Mouse (Mus musculus): ENCODE measurements at regions not wholly inside any gene's neighbourhood (a gene's known extent, or its start where the extent isn't known, plus 50 kb on each side); places are given as distances from the start of the nearest gene placed in this dataset.

GRCm38 (mm10) chr3:104287900-104288299 lies 67.7 kb upstream of the Magi3 start:
- Histone ChIP-seq H3K36me3 (ENCODE audit: control insufficient read depth, insufficient read depth, low read length, poor library complexity, severe bottlenecking) (no peaks in the 10 kb centered on the region), H3K4me3 (ENCODE audit: insufficient read depth in 1 of 2, low read depth in 1 of 2, low read length in 2 of 2, poor library complexity in 1 of 2, severe bottlenecking in 1 of 2) (no peak overlapping the region), H3K9ac (ENCODE audit: insufficient read depth, low read depth, low read length, poor library complexity, severe bottlenecking) (no peak overlapping the region), H3K27ac (ENCODE audit: insufficient read depth, low read depth, low read length, poor library complexity, severe bottlenecking) (no peak overlapping the region), H3K9me3 (ENCODE audit: control insufficient read depth, insufficient read depth, low read depth, low read length) (no peaks in the 10 kb centered on the region), H3K4me1 (ENCODE audit: control insufficient read depth in 2 of 2, insufficient read depth in 2 of 2, low read length in 2 of 2, poor library complexity in 1 of 2) (no peaks in the 10 kb centered on the region)
- in situ Hi-C loops (cut with MboI; ENCODE audit: low sequenced_read_pairs in 2 of 2, unreplicated experiment in 2 of 2): no loop called here
- TF ChIP-seq CHD2 (IDR thresholded peaks at IDR 0.05; ENCODE audit: low read depth, low read length) (no peak), ZNF384 (IDR thresholded peaks at IDR 0.05; ENCODE audit: low read depth, low read length) (no peak), HCFC1 (IDR thresholded peaks at IDR 0.05; ENCODE audit: borderline replicate concordance, insufficient read depth, low read length) (no peak), MAFK (IDR thresholded peaks at IDR 0.05; ENCODE audit: insufficient read depth, low read depth, low read length) (no peak), ZC3H11A (IDR thresholded peaks at IDR 0.05; ENCODE audit: borderline replicate concordance, low read depth, low read length) (no peak)
- no peak for DNase-seq (ENCODE audit: low read depth, low spot score)

- TF ChIP-seq MAFK (IDR thresholded peaks at IDR 0.05; ENCODE audit: insufficient read depth, low read depth, low read length) (no peak), ZC3H11A (IDR thresholded peaks at IDR 0.05; ENCODE audit: borderline replicate concordance, low read depth, low read length) (no peak), CHD2 (IDR thresholded peaks at IDR 0.05; ENCODE audit: low read depth, low read length) (no peak), HCFC1 (IDR thresholded peaks at IDR 0.05; ENCODE audit: borderline replicate concordance, insufficient read depth, low read length) (no peak), ZNF384 (IDR thresholded peaks at IDR 0.05; ENCODE audit: low read depth, low read length) (no peak)
- H3K36me3 ChIP-seq (ENCODE audit: control insufficient read depth, insufficient read depth, low read length, poor library complexity, severe bottlenecking): no peaks in the 10 kb centered on the region
- no peak for DNase-seq (ENCODE audit: low read depth, low spot score)
- H3K9me3 ChIP-seq (ENCODE audit: control insufficient read depth, insufficient read depth, low read depth, low read length): no peaks in the 10 kb centered on the region
- no peaks in the 10 kb centered on the region for H3K4me1 ChIP-seq (ENCODE audit: control insufficient read depth in 2 of 2, insufficient read depth in 2 of 2, low read length in 2 of 2, poor library complexity in 1 of 2)
- H3K9ac ChIP-seq (ENCODE audit: insufficient read depth, low read depth, low read length, poor library complexity, severe bottlenecking): no peak overlapping the region
- no peak overlapping the region for H3K4me3 ChIP-seq (ENCODE audit: insufficient read depth in 1 of 2, low read depth in 1 of 2, low read length in 2 of 2, poor library complexity in 1 of 2, severe bottlenecking in 1 of 2)
- in situ Hi-C loops (cut with MboI; ENCODE audit: low sequenced_read_pairs in 2 of 2, unreplicated experiment in 2 of 2): no loop called here
- no peak overlapping the region for H3K27ac ChIP-seq (ENCODE audit: insufficient read depth, low read depth, low read length, poor library complexity, severe bottlenecking)
These were observed 64.8 kb upstream of the Magi3 start for GRCm38 (mm10) chr3:104284961-104285360.

- TF ChIP-seq ZNF384 (IDR thresholded peaks at IDR 0.05; ENCODE audit: low read depth, low read length) (no peak), MAFK (IDR thresholded peaks at IDR 0.05; ENCODE audit: insufficient read depth, low read depth, low read length) (no peak), ZC3H11A (IDR thresholded peaks at IDR 0.05; ENCODE audit: borderline replicate concordance, low read depth, low read length) (no peak), CHD2 (IDR thresholded peaks at IDR 0.05; ENCODE audit: low read depth, low read length) (no peak), HCFC1 (IDR thresholded peaks at IDR 0.05; ENCODE audit: borderline replicate concordance, insufficient read depth, low read length) (no peak)
- H3K9ac ChIP-seq (ENCODE audit: insufficient read depth, low read depth, low read length, poor library complexity, severe bottlenecking): no peak overlapping the region
- H3K4me3 ChIP-seq (ENCODE audit: insufficient read depth in 1 of 2, low read depth in 1 of 2, low read length in 2 of 2, poor library complexity in 1 of 2, severe bottlenecking in 1 of 2): no peak overlapping the region
- in situ Hi-C loops (cut with MboI; ENCODE audit: low sequenced_read_pairs in 2 of 2, unreplicated experiment in 2 of 2): no loop called here
- no peaks in the 10 kb centered on the region for H3K36me3 ChIP-seq (ENCODE audit: control insufficient read depth, insufficient read depth, low read length, poor library complexity, severe bottlenecking)
- no peaks in the 10 kb centered on the region for H3K4me1 ChIP-seq (ENCODE audit: control insufficient read depth in 2 of 2, insufficient read depth in 2 of 2, low read length in 2 of 2, poor library complexity in 1 of 2)
- H3K27ac ChIP-seq (ENCODE audit: insufficient read depth, low read depth, low read length, poor library complexity, severe bottlenecking): no peak overlapping the region
- DNase-seq (ENCODE audit: low read depth, low spot score): no peak
- no peaks in the 10 kb centered on the region for H3K9me3 ChIP-seq (ENCODE audit: control insufficient read depth, insufficient read depth, low read depth, low read length)
These were observed 63.7 kb upstream of the Magi3 start for GRCm38 (mm10) chr3:104283855-104284254.

GRCm38 (mm10) chr3:104279505-104279904 lies 59.3 kb upstream of the Magi3 start:
- H3K4me1 ChIP-seq (ENCODE audit: control insufficient read depth in 2 of 2, insufficient read depth in 2 of 2, low read length in 2 of 2, poor library complexity in 1 of 2): no peaks in the 10 kb centered on the region
- H3K27ac ChIP-seq (ENCODE audit: insufficient read depth, low read depth, low read length, poor library complexity, severe bottlenecking): no peak overlapping the region
- TF ChIP-seq MAFK (IDR thresholded peaks at IDR 0.05; ENCODE audit: insufficient read depth, low read depth, low read length) (no peak), HCFC1 (IDR thresholded peaks at IDR 0.05; ENCODE audit: borderline replicate concordance, insufficient read depth, low read length) (no peak), ZC3H11A (IDR thresholded peaks at IDR 0.05; ENCODE audit: borderline replicate concordance, low read depth, low read length) (no peak), CHD2 (IDR thresholded peaks at IDR 0.05; ENCODE audit: low read depth, low read length) (no peak), ZNF384 (IDR thresholded peaks at IDR 0.05; ENCODE audit: low read depth, low read length) (no peak)
- H3K9ac ChIP-seq (ENCODE audit: insufficient read depth, low read depth, low read length, poor library complexity, severe bottlenecking): no peak overlapping the region
- in situ Hi-C loops (cut with MboI; ENCODE audit: low sequenced_read_pairs in 2 of 2, unreplicated experiment in 2 of 2): no loop called here
- no peak for DNase-seq (ENCODE audit: low read depth, low spot score)
- H3K9me3 ChIP-seq (ENCODE audit: control insufficient read depth, insufficient read depth, low read depth, low read length): no peaks in the 10 kb centered on the region
- no peaks in the 10 kb centered on the region for H3K36me3 ChIP-seq (ENCODE audit: control insufficient read depth, insufficient read depth, low read length, poor library complexity, severe bottlenecking)
- H3K4me3 ChIP-seq (ENCODE audit: insufficient read depth in 1 of 2, low read depth in 1 of 2, low read length in 2 of 2, poor library complexity in 1 of 2, severe bottlenecking in 1 of 2): no peak overlapping the region
